Mouse (Mus musculus) c-Kit-positive CD71-negative TER-119-negative erythroid progenitor cells, embryonic 14.5 days (primary cell): ENCODE results near the gene St6gal1.
A peak's percentile ranks its signal among the peaks of the same experiment; 100 is the strongest.
"Not testable (repeated sequence)": the region's sequence is repeated elsewhere in the genome, so short reads cannot be mapped to it uniquely, and the experiment has no call there.

Experiments used
- DNase-seq: peaks from one replicate; pipeline ENCODE4 v3.0.0-alpha.2; 2013; ENCODE audit warnings: low read depth

St6gal1 gene

DNA sequence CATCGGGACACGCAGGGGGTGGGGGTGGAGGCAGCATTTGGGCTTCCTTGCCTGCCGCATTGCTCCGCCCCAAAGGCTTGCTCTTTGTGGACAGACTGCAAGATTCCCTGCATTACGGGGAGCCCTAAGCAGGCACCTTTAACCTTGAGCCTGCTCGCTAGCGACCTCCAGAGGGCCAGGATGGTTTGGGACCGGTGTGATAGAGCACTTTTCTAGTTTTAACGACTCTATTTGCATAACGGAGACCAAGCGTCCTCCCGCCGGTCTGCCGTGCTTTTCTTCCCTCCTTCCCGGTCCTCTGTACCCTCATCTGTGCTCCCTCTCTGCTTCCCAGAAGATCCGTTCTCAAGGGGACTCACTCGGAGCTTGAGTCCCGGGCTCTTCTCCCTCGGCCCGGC lies at the start of gene St6gal1:
Gene St6gal1 (plus strand): TSS at position 70 of the 398 bp plus-strand sequence.
- DNase-seq = peak; percentile 53

DNA sequence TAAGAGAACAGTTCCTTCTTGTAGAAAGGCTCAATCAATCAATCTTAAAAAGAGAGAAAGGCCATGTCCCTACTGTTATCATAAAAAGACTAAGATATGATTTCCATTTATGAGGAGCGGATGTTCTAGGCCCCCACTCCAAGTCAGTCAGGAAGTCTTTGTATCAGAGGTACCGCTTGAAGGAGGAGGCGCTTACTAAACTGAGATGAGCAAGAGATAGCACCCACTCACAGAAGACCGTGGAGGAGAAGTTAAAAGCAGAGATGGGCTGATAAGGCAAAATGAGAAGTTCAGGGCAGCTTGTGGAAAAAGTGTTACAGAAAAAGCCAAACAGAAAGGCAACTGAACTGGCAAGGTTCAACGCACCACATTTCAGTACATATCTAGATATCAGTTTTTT lies 49.7 kb upstream of the St6gal1 start:
- no peak for DNase-seq

- DNase-seq = no peak
These were observed 48.6 kb upstream of the St6gal1 start for GRCm38 (mm10) chr16:23175956-23176355.

DNA sequence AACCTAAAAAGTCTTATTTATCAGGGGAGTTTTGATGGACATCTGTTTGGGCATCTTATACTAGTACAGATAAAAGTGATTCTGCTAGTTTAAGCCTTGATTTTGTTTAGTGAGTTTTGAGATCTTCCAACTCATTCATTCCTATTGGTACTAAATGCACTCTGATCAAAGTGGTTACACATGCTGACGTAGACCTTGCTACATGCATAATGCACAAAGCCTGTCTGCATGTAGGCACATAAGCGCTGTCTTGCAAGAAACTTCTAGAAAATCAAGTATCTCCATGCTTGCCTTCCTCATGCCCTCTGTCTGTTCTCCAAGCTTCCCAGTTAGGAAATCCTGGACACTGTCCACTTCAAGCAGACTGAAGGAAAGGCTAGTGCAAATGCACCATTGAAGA lies 46.7 kb upstream of the St6gal1 start:
- DNase-seq = no peak

DNA sequence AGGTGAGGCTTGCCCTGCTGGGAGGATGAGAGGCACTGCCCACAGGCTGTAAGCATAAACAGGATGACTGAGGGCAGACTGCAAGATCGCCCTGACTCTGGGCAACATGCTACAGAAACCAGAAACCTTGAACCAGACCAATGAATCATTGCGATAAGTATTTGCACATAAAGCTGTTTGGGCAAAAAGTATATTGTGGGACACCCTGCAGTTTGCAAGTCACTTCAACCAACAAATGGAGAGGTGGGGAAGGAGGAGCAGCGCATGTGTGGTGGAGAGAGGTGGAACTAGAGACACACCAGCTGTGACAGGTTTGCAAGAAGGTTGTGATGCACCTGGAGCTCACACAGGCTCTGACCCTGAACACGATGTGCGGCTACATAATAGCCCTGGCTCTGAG lies 45.7 kb upstream of the St6gal1 start:
- DNase-seq = no peak

- not testable (repeated sequence) for DNase-seq
These were observed 45.1 kb upstream of the St6gal1 start for GRCm38 (mm10) chr16:23179436-23179835.

GRCm38 (mm10) chr16:23181054-23181453 lies 43.5 kb upstream of the St6gal1 start:
- no peak for DNase-seq

GRCm38 (mm10) chr16:23181487-23181886 lies 43.1 kb upstream of the St6gal1 start:
- DNase-seq = no peak

DNA sequence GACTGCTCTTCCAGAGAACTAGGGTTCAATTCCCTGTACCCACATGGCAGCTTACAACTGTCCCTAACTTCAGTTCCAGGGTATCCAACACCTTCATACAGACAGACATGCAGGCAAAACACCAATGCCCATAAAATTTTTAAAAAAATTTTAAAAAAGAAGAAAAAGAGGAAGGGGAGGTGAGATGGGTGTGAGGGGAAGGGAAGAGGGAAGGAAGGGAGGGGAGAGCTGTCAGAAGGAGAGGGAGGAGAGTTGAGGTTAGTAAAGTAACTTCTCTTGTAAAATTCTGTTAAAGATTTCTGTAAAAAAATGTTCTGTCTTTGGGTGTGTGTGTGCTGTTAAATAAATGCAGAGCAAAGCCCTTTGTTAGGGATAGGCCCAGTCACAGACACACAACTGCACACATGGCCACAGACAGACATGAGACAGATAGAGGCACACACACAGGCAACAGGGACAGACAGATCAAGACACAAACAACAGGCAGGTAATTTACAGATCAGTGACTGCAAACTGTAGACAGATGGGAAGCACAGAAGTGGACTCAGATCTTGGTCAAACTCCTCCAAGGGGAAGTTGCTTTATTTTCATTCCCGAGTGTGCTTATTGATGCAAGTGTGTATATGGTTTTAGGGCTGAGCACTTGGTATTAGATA lies 42.5 kb upstream of the St6gal1 start:
- DNase-seq = no peak

DNA sequence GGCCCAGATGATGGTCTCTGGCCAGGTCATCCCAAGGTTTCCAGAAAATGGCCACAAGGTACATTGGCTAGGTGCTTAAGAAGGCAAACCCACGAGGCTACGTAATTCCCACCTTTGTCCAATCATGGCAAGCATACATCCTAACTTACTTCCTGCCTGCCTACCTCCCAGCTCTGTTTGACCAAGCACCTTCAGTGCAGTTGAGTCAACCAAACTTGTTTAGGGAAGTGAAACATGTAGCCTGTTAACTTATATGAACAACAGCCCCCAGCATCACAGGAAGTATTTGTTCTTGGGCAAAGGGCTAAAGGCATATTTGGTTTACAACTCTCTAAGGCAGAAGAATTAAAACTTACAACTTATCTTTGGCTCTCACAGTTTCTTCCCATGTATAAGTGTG lies 38.7 kb upstream of the St6gal1 start:
- no peak for DNase-seq

DNA sequence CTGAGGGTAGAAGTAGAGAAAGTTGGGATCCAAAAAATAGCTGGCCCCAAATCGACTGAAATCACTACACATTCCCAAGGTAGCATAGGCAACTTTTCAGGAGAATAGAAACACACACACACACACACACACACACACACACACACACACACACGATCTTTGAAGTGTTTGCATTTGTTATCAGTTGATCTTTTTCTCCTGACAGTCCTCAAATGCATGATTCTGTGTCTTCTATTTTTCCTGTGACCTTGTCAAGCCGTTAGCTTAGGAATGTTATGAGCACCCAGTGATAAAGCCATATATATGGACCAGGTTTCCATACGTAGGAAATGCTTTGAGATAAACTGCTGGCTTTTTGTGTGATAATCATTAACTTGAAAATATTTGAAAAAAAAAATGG lies 38.1 kb upstream of the St6gal1 start:
- DNase-seq = no peak

GRCm38 (mm10) chr16:23187983-23188382 lies 36.6 kb upstream of the St6gal1 start:
- DNase-seq = no peak

- no peak for DNase-seq
These were observed 34.9 kb upstream of the St6gal1 start for GRCm38 (mm10) chr16:23189612-23190011.

DNA sequence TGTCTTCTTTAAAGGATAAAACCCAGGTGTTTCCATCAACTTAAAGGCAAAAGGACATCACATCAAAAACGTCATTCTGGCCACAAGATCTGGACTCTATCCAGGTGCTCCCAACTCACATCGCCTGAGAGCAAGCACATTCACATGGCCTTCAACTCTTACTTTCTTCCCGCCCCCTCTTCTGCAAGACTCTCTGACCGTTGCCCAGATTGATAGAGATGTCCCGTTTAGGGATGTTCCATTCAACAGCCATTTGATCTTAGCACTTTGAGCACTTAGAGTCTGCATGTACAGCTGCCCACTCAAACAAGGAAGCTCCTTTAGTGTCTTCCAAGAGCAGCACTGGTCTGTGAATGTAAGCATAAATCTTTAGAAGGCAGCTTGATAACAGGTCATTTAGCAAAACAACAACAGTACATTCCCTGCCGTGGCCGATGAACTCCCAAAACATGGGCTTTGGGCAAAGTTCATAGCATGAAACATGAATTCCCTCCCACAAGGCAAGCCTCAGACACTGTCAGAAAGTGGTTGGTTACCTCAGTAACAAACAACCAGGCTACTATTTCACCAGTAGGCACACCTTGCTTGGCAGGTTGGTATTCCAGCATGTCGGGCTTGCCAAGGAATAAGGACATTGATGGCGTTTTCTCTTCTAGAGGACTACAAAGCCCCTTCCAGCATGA lies 32.8 kb upstream of the St6gal1 start:
- no peak for DNase-seq

- DNase-seq = no peak
These were observed 28.9 kb upstream of the St6gal1 start for GRCm38 (mm10) chr16:23195618-23196017.

GRCm38 (mm10) chr16:23196296-23196695 lies 28.2 kb upstream of the St6gal1 start:
- DNase-seq = no peak

DNA sequence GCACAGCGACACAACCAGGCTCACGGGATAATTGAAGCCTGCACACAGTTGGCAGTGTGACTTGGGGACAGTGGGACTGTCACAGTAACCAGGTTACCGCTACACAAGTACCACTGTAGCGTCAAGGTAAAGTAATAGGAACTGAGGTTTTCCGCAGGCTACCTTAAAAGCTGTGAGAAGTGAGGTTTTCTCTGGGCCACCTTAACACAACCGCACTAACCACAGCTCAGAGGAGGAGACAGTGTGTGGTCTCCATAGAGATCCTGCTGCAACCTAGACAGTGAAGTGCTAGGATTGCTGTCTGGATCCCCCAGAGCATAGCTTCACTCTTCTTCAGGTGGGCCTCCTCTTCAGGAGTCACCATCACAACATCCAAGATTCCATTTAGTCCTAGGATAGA lies 27.7 kb upstream of the St6gal1 start:
- no peak for DNase-seq

- DNase-seq = no peak
These were observed 23.0 kb upstream of the St6gal1 start for GRCm38 (mm10) chr16:23201498-23201897.

GRCm38 (mm10) chr16:23214314-23214713 lies 10.2 kb upstream of the St6gal1 start:
- no peak for DNase-seq

DNA sequence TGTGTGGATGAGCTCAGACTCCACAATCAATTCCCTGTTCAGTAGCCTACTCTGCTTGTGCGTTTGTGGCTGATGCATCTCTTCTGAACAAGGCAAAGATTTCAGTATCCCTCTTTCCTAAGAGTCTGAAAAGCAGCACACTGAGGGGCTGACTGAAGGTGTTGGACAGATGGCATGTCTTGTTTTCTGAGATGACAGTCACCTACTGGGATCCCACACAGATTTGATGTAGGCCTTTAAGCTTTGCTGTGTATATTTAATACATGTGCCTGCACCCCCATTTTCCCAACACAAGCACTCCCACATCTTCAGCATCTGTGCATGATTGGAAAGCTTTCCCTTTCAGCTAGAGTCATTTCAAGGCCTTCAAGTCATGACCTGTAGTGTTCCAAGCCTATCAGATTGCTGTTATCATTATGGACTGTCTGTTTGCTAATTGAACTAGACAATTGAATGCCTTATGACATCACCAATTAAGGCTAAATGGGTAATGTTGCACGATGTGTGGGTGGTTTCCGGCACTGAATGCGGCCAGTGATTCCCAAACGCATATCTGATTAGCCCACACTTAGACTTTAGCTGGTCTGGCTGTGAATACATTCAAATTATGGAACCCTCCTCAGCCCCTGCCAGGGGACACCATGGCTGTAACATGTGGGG lies 9.2 kb upstream of the St6gal1 start:
- no peak for DNase-seq

- DNase-seq = no peak
These were observed 8.2 kb upstream of the St6gal1 start for GRCm38 (mm10) chr16:23216366-23216765.

DNA sequence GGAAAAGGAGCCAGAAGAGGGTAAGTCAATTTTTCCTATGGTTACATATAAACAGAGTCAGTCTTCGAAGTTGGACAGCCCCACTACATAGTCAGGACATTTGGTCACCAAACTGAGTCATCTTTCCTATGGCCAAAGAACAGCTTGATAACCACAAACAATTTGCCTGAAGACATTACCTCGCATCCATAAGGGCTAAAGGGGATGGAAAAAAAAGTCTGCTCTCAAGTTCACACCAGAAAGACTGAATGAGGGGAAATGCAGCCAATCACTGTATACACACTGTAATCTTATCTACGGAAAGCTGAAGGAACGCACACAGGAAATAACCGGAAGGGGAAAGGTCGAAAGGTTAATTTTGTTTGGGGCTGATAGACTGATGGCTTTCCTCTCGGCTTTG lies 6.2 kb upstream of the St6gal1 start:
- DNase-seq = no peak

DNA sequence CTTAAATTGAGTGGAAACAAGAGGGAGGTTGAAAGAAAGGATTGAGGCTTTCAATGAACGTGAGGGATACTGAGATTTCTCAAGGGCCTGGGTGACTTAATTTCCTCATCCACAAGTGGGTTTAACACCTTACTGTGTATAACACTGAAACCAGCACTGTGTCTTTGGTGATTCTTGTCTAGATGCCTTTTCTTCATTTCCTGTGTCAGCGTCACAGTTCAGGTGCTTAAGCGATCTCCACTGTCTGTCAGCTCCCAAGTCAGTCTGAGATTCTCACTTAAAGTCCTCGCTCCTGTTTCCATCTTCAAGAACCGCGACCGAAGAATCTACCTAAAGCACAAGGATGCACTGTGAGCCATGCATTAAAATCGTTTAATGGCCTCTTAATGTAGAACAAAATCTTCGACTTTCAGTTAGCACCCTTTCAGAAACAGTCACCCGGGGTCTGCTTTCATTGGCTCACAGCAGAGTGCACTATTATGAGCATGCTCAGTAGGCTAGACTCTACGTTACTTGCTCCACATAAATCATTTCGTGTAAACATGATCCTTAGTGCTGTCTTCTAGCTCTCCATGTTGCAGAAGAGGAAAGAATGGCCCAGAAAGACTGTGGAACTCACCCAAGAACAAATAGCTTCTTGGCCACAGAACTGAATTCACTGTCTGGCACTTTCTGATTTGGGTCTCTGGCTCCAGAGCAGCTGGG lies 1.2 kb upstream of the St6gal1 start:
- no peak for DNase-seq
